In genomic region chr5:74796421-74797067, GRCm38 (mm10) we compare ENCODE assay signal across 8 mouse cellular contexts.
A peak's percentile ranks its signal among the peaks of the same experiment; 100 is the strongest.
DNase-seq lines count a peak whose midpoint lies in the region; ATAC-seq and TF ChIP-seq lines count a peak whose summit lies in the region.

No protein-coding gene starts in this region.

- no peak for ATAC-seq in cerebellum, adult (ENCODE audit: insufficient number of reproducible peaks, low FRiP score, low TSS enrichment)
- no peak for ATAC-seq in midbrain, postnatal 0 days (ENCODE audit: low FRiP score)

- no peak overlapping the region for H3K27ac ChIP-seq in midbrain, postnatal 0 days (ENCODE audit: low read depth, low read length)

- H3K4me1 ChIP-seq in midbrain, postnatal 0 days (ENCODE audit: insufficient read depth, low read length): peaks cover 6% of the 10 kb centered on the region; the same call in 1 of the 2 replicates

- no peaks in the 10 kb centered on the region for H3K9me3 ChIP-seq in midbrain, postnatal 0 days (ENCODE audit: low read length)

- no peaks in the 10 kb centered on the region for H3K27me3 ChIP-seq in midbrain, postnatal 0 days (ENCODE audit: insufficient read depth, low read length)

- no peak overlapping the region for H3K4me2 ChIP-seq in midbrain, postnatal 0 days (ENCODE audit: low read depth, low read length, poor library complexity, severe bottlenecking)

- H3K4me3 ChIP-seq in midbrain, postnatal 0 days (ENCODE audit: low read depth, low read length): no peak overlapping the region

- WGBS in midbrain, postnatal 0 days: 48% methylated on average over 8 of the region's 8 CpGs

- H3K36me3 ChIP-seq in midbrain, postnatal 0 days (ENCODE audit: insufficient read depth, low read length): no peaks in the 10 kb centered on the region

- peak; percentile 27 to 43 for DNase-seq in cerebellum, postnatal 25 days
- peak; percentile 30 for DNase-seq in A20 (ENCODE audit: low read depth, low spot score)
- peak; percentile 62 for DNase-seq in brain, adult 2 months (ENCODE audit: low read depth, low spot score)
- peak; percentile 25 to 47 for DNase-seq in frontal cortex, postnatal 25 days (ENCODE audit: low spot score in 2 of 2)
- peak; percentile 26 to 73 for DNase-seq in layer of hippocampus, postnatal 25 days (ENCODE audit: extremely low spot score in 1 of 2, low spot score in 1 of 2)
- DNase-seq in midbrain, postnatal 0 days (ENCODE audit: low spot score): peak; percentile 88
- peak; percentile 55 for DNase-seq in yolk sac, embryonic 10.5 days (ENCODE audit: low spot score)

- no peak overlapping the region for H3K9ac ChIP-seq in midbrain, postnatal 0 days (replicated peaks; ENCODE audit: low read length, poor library complexity, severe bottlenecking)

- peak; percentile 79 for TF ChIP-seq CTCF in midbrain, postnatal 0 days (IDR thresholded peaks at IDR 0.05)

Comparison
In these comparisons a context has a peak if more than half of its experiments do, and no peak if none do; other contexts are left out.
1. DNase-seq: peak in every context shown above with its lines; median percentile 88 in midbrain, postnatal 0 days; 62 in brain, adult 2 months; 55 in yolk sac, embryonic 10.5 days; 50 in layer of hippocampus, postnatal 25 days; 36 in frontal cortex, postnatal 25 days; 35 in cerebellum, postnatal 25 days; 30 in A20.